Mouse (Mus musculus): ENCODE data around the gene Fbrsl1. TPM values are rescaled to one million over a fixed set of nuclear protein-coding genes. Genes with fewer than 3 reads are reported as not detected.

Fbrsl1 gene
- total RNA-seq, 1 experiment from 2014 or later = 21.2 TPM

DNA sequence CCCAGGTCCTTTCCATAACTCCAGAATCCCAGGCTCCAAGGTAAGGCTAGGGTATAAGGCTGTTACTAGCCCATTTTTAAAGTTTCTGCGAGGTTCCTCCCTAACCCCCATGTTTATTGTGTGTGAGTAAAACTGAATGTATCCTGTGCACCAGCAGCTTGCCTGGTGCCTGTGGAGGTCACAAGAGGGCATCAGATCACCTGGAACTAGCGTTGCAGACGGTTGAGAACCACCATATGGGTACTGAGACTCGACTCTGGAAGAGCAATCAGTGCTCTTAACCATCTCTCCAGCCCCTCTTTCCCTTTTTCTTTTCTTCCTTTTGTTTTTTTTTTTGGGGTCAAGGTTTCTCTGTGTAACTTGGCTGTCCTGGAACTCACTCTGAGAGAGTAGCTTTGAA is 68.5 kb downstream of the Fbrsl1 start:
- no peak for ATAC-seq (ENCODE audit: extremely low read depth, insufficient number of reproducible peaks, low FRiP score, poor library complexity, severe bottlenecking)

DNA sequence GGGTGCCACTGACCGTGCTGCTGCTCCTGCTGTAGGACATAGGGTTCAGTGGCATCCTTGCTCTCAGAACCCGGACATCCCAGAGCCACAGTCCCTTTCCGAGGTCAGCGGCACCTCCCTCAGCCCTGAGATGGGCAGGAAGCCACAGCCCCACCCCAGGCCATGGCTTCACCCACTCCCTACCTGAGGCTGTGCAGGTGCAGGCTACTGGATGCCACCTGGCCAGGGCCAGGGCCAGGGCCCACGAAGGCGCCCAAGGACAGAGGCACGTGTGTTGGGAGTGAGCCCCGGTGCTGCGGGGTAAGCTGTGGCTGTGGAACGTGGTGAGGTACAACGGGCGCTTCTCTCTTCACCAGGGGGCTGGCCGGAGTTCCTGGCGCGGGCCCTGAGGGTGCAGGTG is 69.2 kb downstream of the Fbrsl1 start:
- ATAC-seq (ENCODE audit: extremely low read depth, insufficient number of reproducible peaks, low FRiP score, poor library complexity, severe bottlenecking) = no peak

DNA sequence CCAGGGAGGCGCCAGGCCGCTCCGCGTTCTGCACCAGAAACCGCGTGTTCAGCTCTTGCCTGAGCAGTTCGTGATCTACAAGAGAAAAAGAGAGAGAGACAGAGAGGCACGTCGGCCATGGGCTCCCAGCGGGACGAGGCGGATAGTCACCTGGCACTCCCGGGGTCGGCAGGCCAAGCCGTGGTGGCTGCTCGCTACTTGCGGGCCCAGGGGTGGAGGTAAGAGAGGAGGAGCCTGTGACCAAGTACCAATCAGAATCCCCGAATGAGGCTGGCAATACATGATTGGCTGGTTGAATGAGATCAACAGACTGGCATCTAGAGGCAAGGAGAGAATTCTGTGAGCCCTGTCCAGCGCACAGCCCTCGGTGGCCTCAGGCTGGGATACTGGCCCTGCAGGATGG is 70.1 kb downstream of the Fbrsl1 start:
- no peak for ATAC-seq (ENCODE audit: extremely low read depth, insufficient number of reproducible peaks, low FRiP score, poor library complexity, severe bottlenecking)

DNA sequence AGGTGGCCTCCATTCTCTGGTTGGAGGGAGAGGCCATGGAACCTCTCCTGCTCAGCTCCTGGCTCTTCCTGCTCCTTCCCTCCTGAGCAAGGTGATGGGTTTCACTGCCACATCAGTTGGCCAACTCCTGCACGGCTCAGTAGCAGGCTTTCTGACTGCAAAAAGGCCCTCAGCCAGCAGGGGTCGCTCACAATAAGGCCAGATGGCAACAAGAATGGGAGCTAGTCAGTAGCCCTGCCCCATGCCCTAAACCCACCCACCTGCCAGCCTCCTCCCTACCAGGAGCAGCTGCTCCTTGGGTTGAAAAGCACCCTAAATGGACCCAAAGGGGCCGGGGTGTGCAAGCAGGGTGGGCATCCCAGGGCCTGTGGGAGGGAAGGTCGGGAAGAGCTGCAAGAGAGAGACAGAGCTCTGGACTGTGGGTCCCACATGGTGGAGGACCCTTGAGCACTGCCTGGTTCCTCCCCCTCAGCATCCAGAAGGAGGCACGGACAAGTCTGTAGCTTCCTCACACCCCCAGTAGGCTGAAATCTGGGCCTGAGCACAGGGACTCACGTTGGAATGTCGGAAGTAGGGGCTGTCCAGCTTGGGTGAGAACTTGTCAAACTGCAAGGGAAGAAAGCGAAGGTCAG is 71.4 kb downstream of the Fbrsl1 start:
- no peak for ATAC-seq (ENCODE audit: extremely low read depth, insufficient number of reproducible peaks, low FRiP score, poor library complexity, severe bottlenecking)

DNA sequence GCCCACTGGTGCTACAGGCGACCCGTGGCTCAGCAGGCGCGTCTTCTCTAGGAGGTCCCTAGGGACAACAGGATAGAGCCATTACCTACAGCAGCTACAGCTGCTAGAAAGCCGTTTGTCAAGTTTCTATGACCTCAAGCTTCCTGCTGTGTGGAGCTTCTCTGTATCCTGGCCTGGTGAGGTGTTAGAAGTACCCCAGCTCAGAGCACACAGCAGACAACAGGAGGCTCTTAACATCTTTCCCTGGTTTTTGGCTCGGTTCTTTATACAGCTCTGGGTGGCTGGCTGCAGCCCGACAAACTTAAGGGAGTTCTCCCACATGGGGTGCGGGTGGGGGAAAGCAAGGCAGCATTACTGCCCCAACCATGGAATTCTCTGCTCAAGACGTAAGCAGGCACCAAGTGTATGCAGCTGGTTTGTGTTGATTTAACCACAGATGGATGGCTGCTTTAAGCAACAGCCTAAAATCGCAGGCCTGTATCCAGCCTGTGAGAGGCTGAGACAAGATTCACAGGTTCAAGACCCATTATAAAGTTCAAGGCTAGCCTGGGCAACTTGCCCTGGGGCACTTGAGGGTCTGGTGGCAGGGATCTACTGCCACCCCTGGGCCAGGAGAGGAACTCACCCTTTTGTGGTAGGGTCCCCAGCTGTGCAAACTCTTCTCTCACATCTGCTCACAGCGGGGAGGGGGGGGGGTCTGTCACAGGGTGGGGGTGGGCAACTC is 84.3 kb downstream of the Fbrsl1 start:
- no peak for ATAC-seq (ENCODE audit: extremely low read depth, insufficient number of reproducible peaks, low FRiP score, poor library complexity, severe bottlenecking)

DNA sequence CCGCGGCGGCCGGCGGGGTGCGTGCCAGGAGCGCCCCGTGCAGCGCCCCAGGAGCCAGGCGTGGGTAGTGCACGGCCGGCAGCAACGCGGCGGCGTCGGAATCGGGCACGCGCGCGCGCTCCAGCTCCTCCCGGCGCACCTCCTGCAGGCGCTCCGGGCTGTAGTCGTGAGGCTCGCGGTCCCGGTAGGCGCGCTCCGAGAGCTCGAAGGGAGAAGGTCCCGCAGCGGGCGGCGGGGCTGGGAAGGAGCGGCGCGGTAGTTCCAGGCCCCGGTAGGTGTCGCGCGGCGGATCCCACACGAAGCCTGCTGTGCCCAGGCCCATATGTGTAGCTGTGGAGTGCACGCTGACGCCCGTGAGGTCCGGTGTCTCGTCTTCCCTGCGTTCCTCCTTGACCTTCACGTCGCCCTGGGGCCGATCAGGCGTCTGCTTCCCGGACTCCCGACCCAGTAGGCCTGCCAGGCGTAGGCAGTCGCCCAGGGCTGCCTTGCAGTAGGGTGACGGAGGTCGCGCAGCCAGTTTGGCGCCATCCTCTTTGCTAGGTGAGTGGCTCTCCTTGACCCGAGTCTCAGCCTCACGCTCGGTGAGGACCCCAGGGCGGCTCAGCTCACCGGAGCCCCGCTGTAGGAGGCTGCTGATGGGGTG is 85.0 kb downstream of the Fbrsl1 start:
- peak; percentile 23; the same call in 1 of the 2 replicates for ATAC-seq (ENCODE audit: extremely low read depth, insufficient number of reproducible peaks, low FRiP score, poor library complexity, severe bottlenecking)

DNA sequence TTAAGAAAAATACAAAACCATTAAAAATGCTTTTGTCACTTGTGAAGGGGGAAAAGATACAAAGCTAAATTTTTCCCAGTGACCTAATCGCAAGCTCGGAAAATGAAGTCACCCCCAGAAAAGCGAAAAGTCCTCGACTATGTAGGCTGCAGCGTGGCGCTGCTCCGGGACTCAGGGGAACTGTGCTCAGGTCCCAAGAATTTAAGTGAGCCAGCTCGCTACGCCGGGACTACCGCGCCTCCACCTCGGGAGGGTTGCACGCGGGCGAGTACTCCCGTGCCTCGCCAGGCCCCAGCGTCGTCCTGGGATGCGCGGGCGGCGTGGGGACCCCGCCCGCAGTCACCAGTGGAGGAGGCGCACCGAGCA is 85.5 kb downstream of the Fbrsl1 start:
- no peak for ATAC-seq (ENCODE audit: extremely low read depth, insufficient number of reproducible peaks, low FRiP score, poor library complexity, severe bottlenecking)

DNA sequence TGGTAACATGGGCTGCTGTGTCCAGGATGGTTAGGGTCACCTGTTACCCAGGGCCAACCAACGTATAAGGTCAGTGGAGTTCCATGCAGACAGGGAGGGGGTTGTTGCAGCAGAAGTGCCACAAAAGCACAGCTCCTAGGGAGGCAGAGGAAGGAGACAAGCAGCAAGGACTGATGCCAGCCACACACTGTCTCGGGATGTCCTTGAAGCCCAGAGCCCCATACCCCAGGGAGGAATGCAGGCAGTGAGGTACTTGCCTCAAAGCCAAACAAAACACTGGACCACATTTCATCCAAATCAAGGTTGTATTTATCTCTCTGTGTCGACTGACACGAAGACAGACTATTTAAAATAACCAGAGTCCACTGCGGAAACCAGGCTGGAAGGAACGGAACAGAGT is 86.8 kb downstream of the Fbrsl1 start:
- no peak for ATAC-seq (ENCODE audit: extremely low read depth, insufficient number of reproducible peaks, low FRiP score, poor library complexity, severe bottlenecking)

DNA sequence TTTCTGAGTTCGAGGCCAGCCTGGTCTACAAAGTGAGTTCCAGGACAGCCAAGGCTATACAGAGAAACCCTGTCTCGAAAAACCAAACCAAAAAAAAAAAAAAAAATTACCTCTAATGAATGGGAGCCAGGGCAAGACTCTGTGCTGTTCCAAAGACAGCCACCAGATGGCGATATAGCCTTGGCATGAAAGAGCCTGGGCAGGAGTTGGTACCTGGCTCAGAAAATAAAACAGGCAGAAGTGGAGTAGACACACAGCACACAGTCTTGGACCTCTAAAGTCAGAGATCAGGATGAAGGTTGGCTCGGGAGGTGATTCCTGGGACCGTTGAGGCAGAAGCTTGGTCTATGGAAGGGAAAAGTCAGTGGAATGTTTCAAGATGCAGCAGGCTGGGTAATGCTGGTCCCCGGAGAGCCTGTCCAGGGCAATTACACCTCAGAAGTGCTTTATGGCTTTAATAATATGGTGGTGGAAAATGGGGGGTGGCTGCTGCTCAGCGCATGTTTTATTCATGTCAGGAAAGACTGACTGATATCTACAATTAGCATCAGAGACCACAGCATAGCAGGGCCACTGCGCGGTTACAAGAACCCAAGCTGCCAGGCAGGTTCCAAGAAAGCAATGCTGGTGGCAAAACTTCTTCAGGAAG is 90.6 kb downstream of the Fbrsl1 start:
- ATAC-seq (ENCODE audit: extremely low read depth, insufficient number of reproducible peaks, low FRiP score, poor library complexity, severe bottlenecking) = peak; percentile 66

DNA sequence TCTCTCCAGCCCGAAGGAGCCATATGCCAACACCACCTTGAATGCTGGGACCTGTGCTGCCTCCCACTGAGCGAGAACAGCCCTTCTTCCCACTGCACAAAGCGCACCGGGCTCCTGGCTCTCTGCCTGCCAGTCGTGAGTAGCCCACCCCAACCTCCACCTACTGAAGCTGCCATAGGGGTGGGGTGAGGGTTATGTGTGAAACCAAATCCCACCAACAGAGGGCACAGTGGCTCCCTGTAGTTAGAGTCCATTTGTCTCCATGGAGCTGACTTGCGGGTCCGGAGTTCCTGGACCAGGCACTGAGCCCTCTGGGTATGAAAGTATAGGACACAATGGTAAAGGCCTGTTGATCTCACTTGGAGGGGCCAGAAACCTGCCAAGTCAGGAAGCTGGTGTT is 93.6 kb downstream of the Fbrsl1 start:
- no peak for ATAC-seq (ENCODE audit: extremely low read depth, insufficient number of reproducible peaks, low FRiP score, poor library complexity, severe bottlenecking)

DNA sequence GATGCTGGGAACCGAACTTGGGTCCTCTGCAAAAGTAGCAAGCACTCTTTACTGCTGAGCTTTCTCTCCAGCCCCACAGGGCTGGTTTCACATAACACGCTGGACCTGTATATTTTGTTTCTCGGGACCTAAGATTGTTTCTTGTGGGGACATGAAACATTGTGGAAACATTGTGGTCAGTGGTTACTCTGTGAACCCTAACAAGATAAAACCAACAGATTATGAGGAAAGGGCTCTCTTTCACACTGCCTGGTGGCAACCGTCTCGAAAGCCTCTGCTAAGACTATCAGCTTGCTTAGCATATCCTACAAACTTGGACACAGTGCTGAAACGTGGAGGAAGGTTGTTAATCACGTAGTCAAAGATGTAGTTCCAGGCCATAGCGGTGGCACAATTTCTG is 101.3 kb downstream of the Fbrsl1 start:
- ATAC-seq (ENCODE audit: extremely low read depth, insufficient number of reproducible peaks, low FRiP score, poor library complexity, severe bottlenecking) = no peak

DNA sequence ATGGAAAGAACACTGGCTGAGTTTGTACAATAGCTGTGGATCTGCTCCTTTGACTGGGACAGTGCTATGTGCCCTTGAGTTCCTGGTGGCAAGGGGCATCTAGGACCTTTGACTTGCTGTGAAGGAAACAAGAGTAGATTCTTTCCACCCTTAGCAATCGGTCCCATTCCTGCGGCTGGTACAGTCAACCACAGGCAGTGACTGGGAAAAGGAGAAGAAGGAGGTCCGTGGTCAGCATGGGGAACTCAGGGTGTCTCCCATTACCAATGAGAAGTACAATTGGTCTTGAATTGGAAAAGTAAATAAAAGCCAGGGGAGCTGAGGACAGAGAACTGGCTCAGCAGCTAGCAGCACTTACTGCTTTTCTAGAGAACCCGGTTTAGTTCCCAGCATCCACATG is 102.8 kb downstream of the Fbrsl1 start:
- ATAC-seq (ENCODE audit: extremely low read depth, insufficient number of reproducible peaks, low FRiP score, poor library complexity, severe bottlenecking) = no peak

DNA sequence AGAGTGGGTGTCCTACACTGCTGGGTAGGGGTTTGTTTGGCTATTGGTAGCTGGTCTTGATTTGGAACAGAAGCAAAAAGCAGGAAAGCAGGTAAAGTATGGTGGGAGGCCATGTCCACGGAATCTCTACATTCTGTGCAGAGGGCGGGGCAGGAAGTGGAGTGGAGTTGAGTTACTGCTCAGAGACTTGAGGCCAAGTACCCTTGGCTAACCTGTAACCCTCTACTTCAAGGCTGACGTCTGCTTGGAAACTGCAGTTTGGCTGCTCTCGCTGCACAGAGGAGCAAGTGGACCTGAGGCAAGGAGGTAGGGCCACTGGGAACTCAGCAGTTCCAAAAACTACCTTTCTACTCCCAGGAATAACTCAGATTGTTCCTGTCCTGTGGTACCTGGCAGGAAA is 103.8 kb downstream of the Fbrsl1 start, which contains the start of gene Lrcol1:
Lrcol1 (plus strand) TSS at position 207 of the 400 bp plus-strand sequence.
- ATAC-seq (ENCODE audit: extremely low read depth, insufficient number of reproducible peaks, low FRiP score, poor library complexity, severe bottlenecking) = no peak

DNA sequence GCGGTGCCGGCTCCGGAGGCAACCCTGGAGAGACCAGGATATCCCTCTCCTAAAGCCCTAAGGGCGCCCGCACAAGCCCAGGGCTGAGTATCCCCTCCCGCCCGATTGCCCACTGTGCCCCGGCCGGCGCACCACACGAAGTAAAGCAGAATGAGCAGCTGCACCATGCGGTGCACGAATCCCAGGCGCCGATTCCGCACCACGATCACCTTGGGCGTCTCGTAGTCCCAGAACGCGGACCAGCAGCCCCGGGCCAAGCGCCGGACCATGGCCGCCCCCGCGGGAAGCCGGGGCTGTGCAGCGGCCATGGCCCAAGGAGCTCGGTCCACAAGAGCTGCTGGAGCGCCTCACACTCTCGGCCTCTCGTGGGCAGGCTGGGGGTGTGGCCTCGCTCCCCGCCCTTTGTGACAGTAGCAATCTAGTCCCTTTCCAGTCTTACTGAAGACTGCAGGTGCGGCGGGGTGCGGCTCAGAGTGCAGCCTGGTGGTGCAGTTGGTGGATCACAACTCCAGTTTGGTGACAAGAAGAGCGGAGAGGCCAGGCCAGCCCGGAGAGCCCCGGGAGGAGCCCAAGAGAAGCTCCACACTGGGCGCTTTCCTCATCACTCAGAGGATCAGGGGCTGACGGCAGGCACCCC is 105.5 kb downstream of the Fbrsl1 start, which contains the start of gene P2rx2:
P2rx2 (minus strand) TSS at position 565 of the 637 bp plus-strand sequence.
- ATAC-seq (ENCODE audit: extremely low read depth, insufficient number of reproducible peaks, low FRiP score, poor library complexity, severe bottlenecking) = no peak

DNA sequence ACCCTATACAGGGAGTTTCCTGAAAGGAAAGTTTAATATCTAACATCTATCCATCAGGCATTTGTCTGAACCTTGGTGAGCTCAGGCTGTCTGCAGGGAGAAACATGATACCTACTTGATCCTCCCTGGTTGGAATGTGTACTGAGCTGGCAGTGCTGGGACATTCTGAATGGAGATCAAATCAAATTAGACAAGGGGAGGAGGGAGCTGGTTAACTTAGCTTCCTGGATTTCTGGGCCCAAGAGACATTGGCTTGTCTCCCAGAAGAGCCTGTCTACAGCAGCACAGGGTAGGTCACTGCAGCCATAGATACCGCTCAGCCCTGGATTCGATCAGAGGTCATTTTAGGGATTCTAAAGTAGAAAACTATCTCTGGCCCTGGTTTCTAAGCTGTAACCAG is 109.5 kb downstream of the Fbrsl1 start:
- ATAC-seq (ENCODE audit: extremely low read depth, insufficient number of reproducible peaks, low FRiP score, poor library complexity, severe bottlenecking) = no peak

DNA sequence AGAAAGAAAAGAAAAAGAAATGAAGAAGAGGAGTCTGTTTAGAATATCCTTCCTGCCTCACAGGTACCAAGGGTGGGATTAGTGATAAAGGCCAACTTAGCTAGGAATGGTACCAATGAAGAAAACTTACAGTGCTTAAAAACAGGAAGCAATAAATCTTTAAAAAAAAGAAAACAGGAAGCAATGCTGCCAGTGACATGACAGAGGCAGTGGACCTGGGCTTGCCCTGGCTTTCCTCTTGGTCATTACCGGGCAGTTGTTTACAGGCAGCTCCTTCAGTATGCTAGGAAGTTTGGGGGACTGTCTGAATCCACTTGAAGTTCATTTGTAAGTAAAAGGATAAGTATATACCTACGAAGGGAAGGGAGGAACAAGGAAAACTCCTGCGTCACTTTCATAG is 117.8 kb downstream of the Fbrsl1 start:
- ATAC-seq (ENCODE audit: extremely low read depth, insufficient number of reproducible peaks, low FRiP score, poor library complexity, severe bottlenecking) = no peak

DNA sequence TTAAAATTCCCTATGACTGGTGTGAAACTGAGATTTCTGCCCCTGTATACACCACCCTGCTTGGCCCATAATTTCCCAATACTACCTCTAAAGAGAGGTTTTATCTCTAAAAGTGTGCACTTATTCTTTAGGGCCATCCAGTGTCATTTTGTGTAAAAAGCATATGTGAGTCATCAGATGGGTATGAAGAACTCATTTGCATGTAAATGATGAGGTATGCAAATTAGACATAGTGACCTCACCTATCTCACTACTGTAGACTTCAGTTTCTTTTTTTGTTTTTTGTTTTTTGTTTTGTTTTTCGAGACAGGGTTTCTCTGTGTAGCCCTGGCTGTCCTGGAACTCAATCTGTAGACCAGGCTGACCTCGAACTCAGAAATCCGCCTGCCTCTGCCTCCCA is 135.2 kb downstream of the Fbrsl1 start:
- no peak for ATAC-seq (ENCODE audit: extremely low read depth, insufficient number of reproducible peaks, low FRiP score, poor library complexity, severe bottlenecking)

Measured in neutrophil, adult 5-6 weeks (primary cell).